Mouse (Mus musculus) heart, adult 2 months (tissue): ENCODE measurements around the gene Fam187b. TPM values are rescaled to one million over a fixed set of nuclear protein-coding genes. Genes with fewer than 3 reads are reported as not detected.

ENCODE experiments used
- DNase-seq, 2 experiments: peaks; one replicate each; pipeline ENCODE4 v3.0.0; 2021
- H3K27ac ChIP-seq: fragments of 200-600 bp; 2 replicates; pipeline ENCODE4 v1.8.1; 2022
- H3K27me3 ChIP-seq: fragments of 200-500 bp; 2 replicates; pipeline ENCODE4 v1.6.1; 2012; ENCODE audit warnings: mild to moderate bottlenecking, low read length, inconsistent platforms, mixed read lengths; ENCODE audit not compliant: control insufficient read depth, insufficient read depth
- H3K36me3 ChIP-seq: fragments of 200-500 bp; 2 replicates; pipeline ENCODE4 v1.6.1; 2012; ENCODE audit warnings: low read length, inconsistent platforms; ENCODE audit not compliant: control insufficient read depth, insufficient read depth
- H3K4me1 ChIP-seq: fragments of 200-500 bp; 2 replicates; pipeline ENCODE4 v1.6.1; 2011; ENCODE audit warnings: low read length; ENCODE audit not compliant: control insufficient read depth, insufficient read depth
- H3K4me3 ChIP-seq: fragments of 200-600 bp; 2 replicates; pipeline ENCODE4 v1.8.1; 2022
- H3K79me2 ChIP-seq: fragments of 200-500 bp; replicated peaks from 2 replicates; pipeline ENCODE4 v1.6.1; 2012; ENCODE audit warnings: mild to moderate bottlenecking, inconsistent platforms, low read length, moderate library complexity, mixed read lengths; ENCODE audit not compliant: control insufficient read depth, insufficient read depth
- H3K9ac ChIP-seq: fragments of 200-500 bp; 2 replicates; pipeline ENCODE4 v1.6.1; 2012; ENCODE audit warnings: low read depth, mild to moderate bottlenecking, control low read depth, inconsistent platforms, low read length, mixed read lengths
- CTCF ChIP-seq: fragments of 200-600 bp; IDR thresholded peaks from 2 replicates; pipeline ENCODE4 v1.8.1; 2022; ENCODE audit warnings: antibody characterized with exemption, mild to moderate bottlenecking, moderate library complexity
- EP300 ChIP-seq: fragments of 200-500 bp; IDR thresholded peaks from 2 replicates; pipeline ENCODE4 v1.6.1; 2011; ENCODE audit warnings: low read depth, low read length, control low read depth; ENCODE audit not compliant: insufficient read depth
- POLR2A ChIP-seq: fragments of 200-500 bp; IDR thresholded peaks from 2 replicates; pipeline ENCODE4 v1.6.1; 2011; ENCODE audit warnings: mild to moderate bottlenecking, low read depth, low read length, control low read depth; ENCODE audit not compliant: insufficient read depth
- WGBS: fragments of 180-500 bp; shearing (Covaris S2); methylation state at CpG from one replicate; pipeline ENCODE4 v1.1.7; 2018; 5-methylcytosine and 5-hydroxymethylcytosine counted together
- intact Hi-C: fragments of 180-260 bp; cut with DNase I; formaldehyde crosslinking; loops from one replicate; pipeline ENCODE4 v1.15.1; 2025
- polyA plus RNA-seq: library from polyadenylated mRNA; depleted of rRNA; stranded (reverse); fragments of >200 nt; gene quantifications from 2 replicates; pipeline ENCODE4 v1.2.3, GENCODE M21; 2012
- total RNA-seq, 2 experiments: library from RNA; stranded (reverse); gene quantifications; 2 replicates each; pipeline ENCODE4 v1.2.3; 2021

The Fam187b gene
- total and polyA plus RNA-seq, 3 experiments: 0.53 TPM; not detected in 2

- Histone ChIP-seq H3K4me1 (peaks cover 1% of the 10 kb centered on the region), H3K36me3 (no peaks in the 10 kb centered on the region), H3K4me3 (no peak overlapping the region), H3K79me2 (no peaks in the 10 kb centered on the region), H3K9ac (no peak overlapping the region), H3K27ac (no peak overlapping the region), H3K27me3 (peaks cover 2% of the 10 kb centered on the region; the same call in 1 of the 2 replicates)
- intact Hi-C loops: loop anchor here (5.0 kb wide), 1 partner anchor 80 kb away; the partner anchor contains the start of gene Fxyd7
- 91% methylated on average over 15 of the region's 15 CpGs for WGBS
- TF ChIP-seq EP300 (no peak), POLR2A (no peak)
- DNase-seq: no peak
These were observed 1.7 kb upstream of the Fam187b start for GRCm38 (mm10) chr7:30971901-30972300.

- 16% methylated on average over 41 of the region's 41 CpGs for WGBS
- Histone ChIP-seq H3K27me3 (peaks cover 2% of the 10 kb centered on the region; the same call in 1 of the 2 replicates), H3K79me2 (no peaks in the 10 kb centered on the region), H3K4me1 (peaks cover 1% of the 10 kb centered on the region), H3K4me3 (peak overlapping the region; percentile 40; the same call in 1 of the 2 replicates), H3K27ac (no peak overlapping the region; the same call in 1 of the 2 replicates), H3K9ac (no peak overlapping the region), H3K36me3 (no peaks in the 10 kb centered on the region)
- TF ChIP-seq CTCF (no peak), EP300 (no peak), POLR2A (no peak)
- peak in 1 of 2 experiments; percentile 28 for DNase-seq
- intact Hi-C loops: loop anchor here (5.0 kb wide), 1 partner anchor 80 kb away; the partner anchor contains the start of gene Fxyd7
These were observed 952 bp upstream of the Fam187b start for GRCm38 (mm10) chr7:30972426-30973250.

GRCm38 (mm10) chr7:30973251-30973500 is 414 bp upstream of the Fam187b start, which contains the start of gene Lsr:
Lsr (minus strand) TSS chr7:30973464.
- Histone ChIP-seq H3K36me3 (no peaks in the 10 kb centered on the region), H3K27ac (peak within 1 kb of the TSS; percentile 60), H3K4me3 (peak within 1 kb of the TSS; percentile 40), H3K4me1 (peaks cover 1% of the 10 kb centered on the region), H3K79me2 (no peaks in the 10 kb centered on the region), H3K27me3 (peaks cover 2% of the 10 kb centered on the region; the same call in 1 of the 2 replicates), H3K9ac (peak within 1 kb of the TSS; percentile 70)
- DNase-seq: peak in 1 of 2 experiments; percentile 28
- intact Hi-C loops: loop anchor here (5.0 kb wide), 1 partner anchor 79 kb away; the partner anchor contains the start of gene Fxyd7
- TF ChIP-seq CTCF (no peak), POLR2A (no peak), EP300 (no peak)
- 2% methylated on average over 19 of the region's 19 CpGs for WGBS

GRCm38 (mm10) chr7:30981703-30982102 is 8.1 kb downstream of the Fam187b start:
- Histone ChIP-seq H3K27ac (no peak overlapping the region), H3K4me3 (no peak overlapping the region), H3K9ac (no peak overlapping the region), H3K36me3 (no peaks in the 10 kb centered on the region), H3K27me3 (no peaks in the 10 kb centered on the region), H3K4me1 (no peaks in the 10 kb centered on the region), H3K79me2 (no peaks in the 10 kb centered on the region)
- WGBS: 76% methylated on average over 4 of the region's 4 CpGs
- DNase-seq: no peak
- intact Hi-C loops: no loop called here
- TF ChIP-seq EP300 (no peak), POLR2A (no peak), CTCF (no peak)

GRCm38 (mm10) chr7:30985357-30985756 is 11.8 kb downstream of the Fam187b start:
- TF ChIP-seq CTCF (no peak), EP300 (no peak), POLR2A (no peak)
- Histone ChIP-seq H3K79me2 (no peaks in the 10 kb centered on the region), H3K27me3 (no peaks in the 10 kb centered on the region), H3K9ac (no peak overlapping the region), H3K36me3 (no peaks in the 10 kb centered on the region), H3K27ac (no peak overlapping the region), H3K4me1 (no peaks in the 10 kb centered on the region), H3K4me3 (no peak overlapping the region)
- no peak for DNase-seq
- intact Hi-C loops: no loop called here
- 86% methylated on average over 9 of the region's 9 CpGs for WGBS

GRCm38 (mm10) chr7:30988519-30989162 is 15.1 kb downstream of the Fam187b start:
- Histone ChIP-seq H3K27ac (no peak overlapping the region), H3K79me2 (no peaks in the 10 kb centered on the region), H3K4me3 (no peak overlapping the region), H3K36me3 (no peaks in the 10 kb centered on the region), H3K9ac (no peak overlapping the region), H3K27me3 (no peaks in the 10 kb centered on the region), H3K4me1 (no peaks in the 10 kb centered on the region)
- TF ChIP-seq EP300: no peak
- TF ChIP-seq POLR2A: no peak
- no peak for TF ChIP-seq CTCF
- DNase-seq: no peak
- WGBS: 83% methylated on average over 4 of the region's 4 CpGs
- intact Hi-C loops: no loop called here
